Comparison of ENCODE assay signal across 8 mouse cellular contexts in genomic region chr16:8769065-8769464, GRCm38 (mm10). TPM values are rescaled to one million over a fixed set of nuclear protein-coding genes. Genes with fewer than 3 reads are reported as not detected.
DNase-seq lines count a peak whose midpoint lies in the region; ATAC-seq and TF ChIP-seq lines count a peak whose summit lies in the region.

No protein-coding gene starts in this region.

- 11% methylated on average over 9 of the region's 10 CpGs for WGBS in forebrain, embryonic 16.5 days
- 15% methylated on average over 10 of the region's 10 CpGs for WGBS in lung, postnatal 0 days

- H3K9me3 ChIP-seq in ES-E14 (ENCODE audit: control insufficient read depth, insufficient read depth, low read depth, low read length), result no peaks in the 10 kb centered on the region
- no peaks in the 10 kb centered on the region for H3K9me3 ChIP-seq in forebrain, embryonic 16.5 days (ENCODE audit: control insufficient read depth, low read length)
- no peaks in the 10 kb centered on the region for H3K9me3 ChIP-seq in lung, postnatal 0 days (ENCODE audit: low read length)

- TF ChIP-seq EP300 in lung, postnatal 0 days (IDR thresholded peaks at IDR 0.05), result no peak

- no peak overlapping the region for H3K4me2 ChIP-seq in forebrain, embryonic 16.5 days (ENCODE audit: low read length)
- H3K4me2 ChIP-seq in lung, postnatal 0 days (replicated peaks; ENCODE audit: low read depth, low read length), result no peak overlapping the region

- DNase-seq in ES-E14 (ENCODE audit: low read depth, low spot score), result no peak
- DNase-seq in cerebellum, adult 11 months, result peak; percentile 72
- DNase-seq in heart, postnatal 36 days, result peak; percentile 69 to 74
- peak; percentile 52 to 73 for DNase-seq in layer of hippocampus, adult 2 months (ENCODE audit: low spot score in 2 of 2)
- peak; percentile 84 for DNase-seq in lung, postnatal 0 days (ENCODE audit: low spot score)
- DNase-seq in ovary, postnatal 10 days (ENCODE audit: low spot score), result peak; percentile 18
- peak; percentile 59 to 80 for DNase-seq in thymus, postnatal 10 days (ENCODE audit: low spot score in 2 of 2)

- H3K27me3 ChIP-seq in forebrain, embryonic 16.5 days (replicated peaks; ENCODE audit: control insufficient read depth, insufficient read depth, low read length), result no peaks in the 10 kb centered on the region
- no peaks in the 10 kb centered on the region for H3K27me3 ChIP-seq in lung, postnatal 0 days (replicated peaks; ENCODE audit: insufficient read depth, low read length)

- in situ Hi-C loops in ES-E14 (cut with MboI; ENCODE audit: low sequenced_read_pairs in 2 of 2, unreplicated experiment in 2 of 2), result no loop called here

- H3K9ac ChIP-seq in ES-E14 (ENCODE audit: insufficient read depth, low read depth, low read length, poor library complexity, severe bottlenecking), result peak overlapping the region; percentile 23; the same call in 1 of the 2 replicates
- no peak overlapping the region for H3K9ac ChIP-seq in forebrain, embryonic 16.5 days (replicated peaks; ENCODE audit: low read depth, low read length)
- no peak overlapping the region for H3K9ac ChIP-seq in lung, postnatal 0 days (replicated peaks; ENCODE audit: low read depth)

- H3K4me3 ChIP-seq in ES-E14 (ENCODE audit: insufficient read depth in 1 of 2, low read depth in 1 of 2, low read length in 2 of 2, poor library complexity in 1 of 2, severe bottlenecking in 1 of 2), result no peak overlapping the region
- no peak overlapping the region for H3K4me3 ChIP-seq in forebrain, embryonic 16.5 days (replicated peaks; ENCODE audit: low read length)
- H3K4me3 ChIP-seq in layer of hippocampus, adult 2 months, result no peak overlapping the region
- H3K4me3 ChIP-seq in lung, postnatal 0 days (ENCODE audit: low read depth, low read length), result no peak overlapping the region

- intact Hi-C loops in heart, postnatal 36 days (cut with DNase I), result loop anchor here (1.0 to 10.0 kb wide), 3 partner anchors 83 to 274 kb away; no protein-coding TSS in a partner anchor

- H3K4me1 ChIP-seq in ES-E14 (ENCODE audit: control insufficient read depth in 2 of 2, insufficient read depth in 2 of 2, low read length in 2 of 2, poor library complexity in 1 of 2), result peaks cover 20 to 35% of the 10 kb centered on the region in 2 experiments
- H3K4me1 ChIP-seq in forebrain, embryonic 16.5 days (replicated peaks; ENCODE audit: control insufficient read depth, insufficient read depth, low read length), result no peaks in the 10 kb centered on the region
- H3K4me1 ChIP-seq in lung, postnatal 0 days (ENCODE audit: insufficient read depth, low read depth, low read length), result no peaks in the 10 kb centered on the region

- peaks cover 18% of the 10 kb centered on the region; the same call in 1 of the 2 replicates for H3K36me3 ChIP-seq in ES-E14 (ENCODE audit: control insufficient read depth, insufficient read depth, low read length, poor library complexity, severe bottlenecking)
- H3K36me3 ChIP-seq in forebrain, embryonic 16.5 days (ENCODE audit: control insufficient read depth, insufficient read depth), result no peaks in the 10 kb centered on the region
- H3K36me3 ChIP-seq in lung, postnatal 0 days (ENCODE audit: insufficient read depth, low read length), result no peaks in the 10 kb centered on the region

- peak; percentile 85 for TF ChIP-seq CTCF in layer of hippocampus, adult 2 months (conservative IDR thresholded peaks at IDR 0.05)
- TF ChIP-seq CTCF in lung, postnatal 0 days (IDR thresholded peaks at IDR 0.05), result peak; percentile 91

- peak; percentile 72 for ATAC-seq in forebrain, embryonic 16.5 days
- ATAC-seq in lung, postnatal 0 days, result peak; percentile 90

- H3K27ac ChIP-seq in ES-E14 (ENCODE audit: insufficient read depth, low read depth, low read length, poor library complexity, severe bottlenecking), result peak overlapping the region; percentile 73; the same call in 1 of the 2 replicates
- H3K27ac ChIP-seq in forebrain, embryonic 16.5 days (ENCODE audit: low read length), result no peak overlapping the region
- peak overlapping the region; percentile 78 for H3K27ac ChIP-seq in layer of hippocampus, adult 2 months
- H3K27ac ChIP-seq in lung, postnatal 0 days (ENCODE audit: low read length), result no peak overlapping the region

TF ChIP-seq in ES-E14, 5 proteins besides CTCF, POLR2A, EP300 and RAD21:
- TF ChIP-seq ZC3H11A (IDR thresholded peaks at IDR 0.05; ENCODE audit: borderline replicate concordance, low read depth, low read length) (peak; percentile 18; the same call in 1 of the 2 replicates), HCFC1 (IDR thresholded peaks at IDR 0.05; ENCODE audit: borderline replicate concordance, insufficient read depth, low read length) (no peak), MAFK (IDR thresholded peaks at IDR 0.05; ENCODE audit: insufficient read depth, low read depth, low read length) (no peak), ZNF384 (IDR thresholded peaks at IDR 0.05; ENCODE audit: low read depth, low read length) (no peak), CHD2 (IDR thresholded peaks at IDR 0.05; ENCODE audit: low read depth, low read length) (no peak)

RNA-seq across cellular contexts. Expression of gene Usp7, which starts 23.0 kb away (rescaled TPM):
- 242 and 291 TPM in 2 replicates for total RNA-seq in ES-E14 (2012; rRNA removed)
- 32.4 and 40.2 TPM in 2 replicates for polyA plus RNA-seq in forebrain, embryonic 16.5 days (2015; fragmentation: Nextera tagmentation; extraction: Ambion mirVana)
- 10 to 100 TPM; 49.3 to 50.9 TPM for total RNA-seq in heart, postnatal 36 days (2021)
- 100 to 1,000 TPM; 163 to 168 TPM for total RNA-seq in layer of hippocampus, adult 2 months (2021)
- polyA plus RNA-seq in lung, postnatal 0 days (2015; fragmentation: Nextera tagmentation; extraction: Ambion mirVana), result 16.5 and 17.6 TPM in 2 replicates

Comparison
In these comparisons a context has a peak if more than half of its experiments do, and no peak if none do; other contexts are left out.
1. H3K27ac ChIP-seq: peak in ES-E14 (single experiment) and layer of hippocampus, adult 2 months (single experiment); none in forebrain, embryonic 16.5 days (single experiment) and lung, postnatal 0 days (single experiment).